Comparison of ENCODE assay signal across 8 mouse cellular contexts in the genomic region with DNA sequence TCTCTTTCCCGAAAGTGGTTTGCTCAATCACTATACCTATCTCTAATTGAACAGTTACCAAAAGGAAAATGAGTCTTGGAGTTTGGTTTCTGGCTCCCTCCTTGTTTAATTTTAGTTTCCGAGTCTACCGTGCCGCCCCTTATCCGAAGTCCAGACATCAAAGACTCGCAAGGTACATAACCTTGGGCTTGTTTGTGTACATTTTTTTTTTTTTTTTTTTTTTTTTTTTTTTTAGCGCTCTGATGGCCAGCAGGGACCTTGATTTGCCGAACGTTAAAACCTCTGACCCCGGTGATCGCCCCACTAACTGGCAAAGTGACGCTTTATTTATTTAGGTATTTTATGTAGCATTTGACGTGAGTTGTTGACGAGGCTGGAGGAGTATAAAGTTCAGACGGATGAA. TPM values are rescaled to one million over a fixed set of nuclear protein-coding genes. Genes with fewer than 3 reads are reported as not detected.
DNase-seq lines count a peak whose midpoint lies in the region; ATAC-seq and TF ChIP-seq lines count a peak whose summit lies in the region.

No protein-coding gene starts in this region.

- peak overlapping the region; percentile 78 to 98 for H3K4me3 ChIP-seq in heart, embryonic 14.5 days (ENCODE audit: control insufficient read depth in 1 of 2, insufficient read depth in 1 of 2, low read depth in 1 of 2, low read length in 2 of 2)
- peak overlapping the region; percentile 95 for H3K4me3 ChIP-seq in ES-Bruce4 (ENCODE audit: low read depth, low read length)
- peak overlapping the region; percentile 83 for H3K4me3 ChIP-seq in forebrain, embryonic 16.5 days (replicated peaks; ENCODE audit: low read length)
- peak overlapping the region; percentile 72 for H3K4me3 ChIP-seq in liver, embryonic 15.5 days (replicated peaks)

- intact Hi-C loops in left cerebral cortex, postnatal 10 days (cut with DNase I), result loop anchor here (5.0 kb wide), 1 partner anchor 282 kb away; the partner anchor contains the start of genes Ccnb1ip1 and Parp2

- ATAC-seq in heart, embryonic 14.5 days (ENCODE audit: insufficient number of reproducible peaks, insufficient read depth, low FRiP score, low read depth), result no peak
- ATAC-seq in forebrain, embryonic 16.5 days, result no peak
- no peak for ATAC-seq in liver, embryonic 15.5 days (ENCODE audit: insufficient read depth)
- ATAC-seq in frontal cortex, adult (ENCODE audit: low TSS enrichment), result no peak

- TF ChIP-seq CTCF in ES-Bruce4 (IDR thresholded peaks at IDR 0.05; ENCODE audit: low read depth, low read length), result no peak

- DNase-seq in heart, adult 9 months (ENCODE audit: low spot score in 2 of 2), result no peak
- DNase-seq in left cerebral cortex, postnatal 10 days (ENCODE audit: extremely low spot score in 1 of 2, low spot score in 2 of 2), result no peak
- DNase-seq in urinary bladder, postnatal 36 days (ENCODE audit: low spot score in 2 of 2), result no peak

- H3K27ac ChIP-seq in heart, embryonic 14.5 days (replicated peaks in 1 of 2; ENCODE audit: control insufficient read depth in 1 of 2, insufficient read depth in 1 of 2, low read depth in 2 of 2, low read length in 2 of 2), result peak overlapping the region; percentile 84 to 97
- H3K27ac ChIP-seq in ES-Bruce4 (ENCODE audit: insufficient read depth, low read length), result peak overlapping the region; percentile 75
- H3K27ac ChIP-seq in forebrain, embryonic 16.5 days (ENCODE audit: low read length), result peak overlapping the region; percentile 52
- peak overlapping the region; percentile 81 for H3K27ac ChIP-seq in liver, embryonic 15.5 days (replicated peaks)

- H3K9ac ChIP-seq in heart, embryonic 14.5 days (ENCODE audit: low read length), result peak overlapping the region; percentile 72
- H3K9ac ChIP-seq in ES-Bruce4 (ENCODE audit: low read depth, poor library complexity, severe bottlenecking), result peak overlapping the region; percentile 75
- H3K9ac ChIP-seq in forebrain, embryonic 16.5 days (replicated peaks; ENCODE audit: low read depth, low read length), result peak overlapping the region; percentile 55
- peak overlapping the region; percentile 49 for H3K9ac ChIP-seq in liver, embryonic 15.5 days

- H3K4me1 ChIP-seq in heart, embryonic 14.5 days (ENCODE audit: control insufficient read depth in 2 of 2, insufficient read depth in 2 of 2, low read length in 2 of 2), result peaks cover 5 to 10% of the 10 kb centered on the region in 2 experiments; a peak in 3 of 4 replicates
- no peaks in the 10 kb centered on the region for H3K4me1 ChIP-seq in ES-Bruce4 (ENCODE audit: control insufficient read depth, insufficient read depth, low read length)
- H3K4me1 ChIP-seq in forebrain, embryonic 16.5 days (replicated peaks; ENCODE audit: control insufficient read depth, insufficient read depth, low read length), result no peaks in the 10 kb centered on the region; the same call in 1 of the 2 replicates
- peaks cover 85% of the 10 kb centered on the region for H3K4me1 ChIP-seq in liver, embryonic 15.5 days (replicated peaks)

- TF ChIP-seq POLR2A in ES-Bruce4 (IDR thresholded peaks at IDR 0.05; ENCODE audit: insufficient read depth, low read length), result no peak

- H3K4me2 ChIP-seq in heart, embryonic 14.5 days (ENCODE audit: low read length), result peak overlapping the region; percentile 82
- peak overlapping the region; percentile 78 for H3K4me2 ChIP-seq in forebrain, embryonic 16.5 days (ENCODE audit: low read length)
- H3K4me2 ChIP-seq in liver, embryonic 15.5 days, result peak overlapping the region; percentile 90

- no peaks in the 10 kb centered on the region for H3K27me3 ChIP-seq in heart, embryonic 14.5 days (ENCODE audit: control insufficient read depth, insufficient read depth, low read length)
- H3K27me3 ChIP-seq in ES-Bruce4 (ENCODE audit: control insufficient read depth, insufficient read depth, low read length, poor library complexity, severe bottlenecking), result no peaks in the 10 kb centered on the region
- H3K27me3 ChIP-seq in forebrain, embryonic 16.5 days (replicated peaks; ENCODE audit: control insufficient read depth, insufficient read depth, low read length), result no peaks in the 10 kb centered on the region
- peaks cover 4% of the 10 kb centered on the region; the same call in 1 of the 2 replicates for H3K27me3 ChIP-seq in liver, embryonic 15.5 days

- WGBS in heart, embryonic 14.5 days, result under 1% methylated on average over 15 of the region's 15 CpGs
- under 1% methylated on average over 15 of the region's 15 CpGs for whole genome bisulfite sequencing in forebrain, embryonic 16.5 days
- WGBS in liver, embryonic 15.5 days (ENCODE audit: insufficient replicate concordance), result under 1% methylated on average over 15 of the region's 15 CpGs

- no peaks in the 10 kb centered on the region for H3K9me3 ChIP-seq in heart, embryonic 14.5 days (ENCODE audit: control insufficient read depth, low read length)
- no peaks in the 10 kb centered on the region for H3K9me3 ChIP-seq in ES-Bruce4 (replicated peaks; ENCODE audit: control insufficient read depth, insufficient read depth, low read length, poor library complexity, severe bottlenecking)
- no peaks in the 10 kb centered on the region for H3K9me3 ChIP-seq in forebrain, embryonic 16.5 days (ENCODE audit: control insufficient read depth, low read length)
- H3K9me3 ChIP-seq in liver, embryonic 15.5 days (replicated peaks), result no peaks in the 10 kb centered on the region

- no peaks in the 10 kb centered on the region for H3K36me3 ChIP-seq in heart, embryonic 14.5 days (ENCODE audit: control insufficient read depth, insufficient read depth, low read length)
- H3K36me3 ChIP-seq in ES-Bruce4 (ENCODE audit: control insufficient read depth, insufficient read depth, low read length, poor library complexity, severe bottlenecking), result no peaks in the 10 kb centered on the region
- no peaks in the 10 kb centered on the region for H3K36me3 ChIP-seq in forebrain, embryonic 16.5 days (ENCODE audit: control insufficient read depth, insufficient read depth)
- H3K36me3 ChIP-seq in liver, embryonic 15.5 days (replicated peaks), result no peaks in the 10 kb centered on the region

- TF ChIP-seq EP300 in ES-Bruce4 (IDR thresholded peaks at IDR 0.05; ENCODE audit: insufficient read depth, low read depth, low read length), result no peak

RNA-seq across cellular contexts. Expression of gene Rnase4, which starts 1.2 kb away (rescaled TPM):
- 25.0 and 29.7 TPM in 2 replicates for polyA plus RNA-seq in heart, embryonic 14.5 days (2014; fragmentation: Nextera tagmentation; extraction: Ambion mirVana)
- 7.0 and 7.2 TPM in 2 replicates for polyA plus RNA-seq in ES-Bruce4 (2011; ENCODE audit: insufficient read depth, insufficient read length, low read depth, missing spikeins)
- 11.1 and 11.6 TPM in 2 replicates for polyA plus RNA-seq in forebrain, embryonic 16.5 days (2015; fragmentation: Nextera tagmentation; extraction: Ambion mirVana)
- polyA plus RNA-seq in liver, embryonic 15.5 days (2015; fragmentation: Nextera tagmentation; extraction: Ambion mirVana), result 23.0 and 23.7 TPM in 2 replicates
- 10 to 100 TPM; 11.2 to 14.0 TPM for total RNA-seq in left cerebral cortex, postnatal 10 days (2021)

RNA-seq across cellular contexts. Expression of gene Ang, which starts 1.3 kb away (rescaled TPM):
- 3.8 and 4.8 TPM in 2 replicates for polyA plus RNA-seq in heart, embryonic 14.5 days (2014; fragmentation: Nextera tagmentation; extraction: Ambion mirVana)
- 3.2 and 3.6 TPM in 2 replicates for polyA plus RNA-seq in ES-Bruce4 (2011; ENCODE audit: insufficient read depth, insufficient read length, low read depth, missing spikeins)
- 2.4 and 3.0 TPM in 2 replicates for polyA plus RNA-seq in forebrain, embryonic 16.5 days (2015; fragmentation: Nextera tagmentation; extraction: Ambion mirVana)
- polyA plus RNA-seq in liver, embryonic 15.5 days (2015; fragmentation: Nextera tagmentation; extraction: Ambion mirVana), result 6.8 and 7.4 TPM in 2 replicates
- total RNA-seq in left cerebral cortex, postnatal 10 days (2021), result 1 to 10 TPM; 2.5 to 3.7 TPM

RNA-seq across cellular contexts. Expression of gene Olfr750, which starts 15.4 kb away (rescaled TPM):
- not detected in 2 replicates for polyA plus RNA-seq in heart, embryonic 14.5 days (2014; fragmentation: Nextera tagmentation; extraction: Ambion mirVana)
- not detected in 2 replicates for polyA plus RNA-seq in ES-Bruce4 (2011; ENCODE audit: insufficient read depth, insufficient read length, low read depth, missing spikeins)
- polyA plus RNA-seq in forebrain, embryonic 16.5 days (2015; fragmentation: Nextera tagmentation; extraction: Ambion mirVana), result 0.04 TPM in 1 of 2 replicates, not detected in the other
- not detected in 2 replicates for polyA plus RNA-seq in liver, embryonic 15.5 days (2015; fragmentation: Nextera tagmentation; extraction: Ambion mirVana)
- total RNA-seq in left cerebral cortex, postnatal 10 days (2021), result not detected

RNA-seq across cellular contexts. Expression of gene Eddm3b, which starts 24.6 kb away (rescaled TPM):
- not detected in 2 replicates for polyA plus RNA-seq in heart, embryonic 14.5 days (2014; fragmentation: Nextera tagmentation; extraction: Ambion mirVana)
- polyA plus RNA-seq in ES-Bruce4 (2011; ENCODE audit: insufficient read depth, insufficient read length, low read depth, missing spikeins), result not detected in 2 replicates
- polyA plus RNA-seq in forebrain, embryonic 16.5 days (2015; fragmentation: Nextera tagmentation; extraction: Ambion mirVana), result not detected in 2 replicates
- polyA plus RNA-seq in liver, embryonic 15.5 days (2015; fragmentation: Nextera tagmentation; extraction: Ambion mirVana), result not detected in 2 replicates
- not detected for total RNA-seq in left cerebral cortex, postnatal 10 days (2021)

RNA-seq across cellular contexts. Expression of gene Rnase12, which starts 32.2 kb away (rescaled TPM):
- polyA plus RNA-seq in heart, embryonic 14.5 days (2014; fragmentation: Nextera tagmentation; extraction: Ambion mirVana), result 0.82 TPM in 1 of 2 replicates, not detected in the other
- polyA plus RNA-seq in ES-Bruce4 (2011; ENCODE audit: insufficient read depth, insufficient read length, low read depth, missing spikeins), result not detected in 2 replicates
- not detected in 2 replicates for polyA plus RNA-seq in forebrain, embryonic 16.5 days (2015; fragmentation: Nextera tagmentation; extraction: Ambion mirVana)
- 1.2 and 1.7 TPM in 2 replicates for polyA plus RNA-seq in liver, embryonic 15.5 days (2015; fragmentation: Nextera tagmentation; extraction: Ambion mirVana)
- total RNA-seq in left cerebral cortex, postnatal 10 days (2021), result not detected
